Mouse (Mus musculus): Measurements from ENCODE around the gene Slc22a13. TPM values are rescaled to one million over a fixed set of nuclear protein-coding genes. Genes with fewer than 3 reads are reported as not detected.
A peak's percentile ranks its signal among the peaks of the same experiment; 100 is the strongest.

Slc22a13 gene
- polyA plus RNA-seq, 1 experiment from 2014 or later: 0.09 TPM

DNA sequence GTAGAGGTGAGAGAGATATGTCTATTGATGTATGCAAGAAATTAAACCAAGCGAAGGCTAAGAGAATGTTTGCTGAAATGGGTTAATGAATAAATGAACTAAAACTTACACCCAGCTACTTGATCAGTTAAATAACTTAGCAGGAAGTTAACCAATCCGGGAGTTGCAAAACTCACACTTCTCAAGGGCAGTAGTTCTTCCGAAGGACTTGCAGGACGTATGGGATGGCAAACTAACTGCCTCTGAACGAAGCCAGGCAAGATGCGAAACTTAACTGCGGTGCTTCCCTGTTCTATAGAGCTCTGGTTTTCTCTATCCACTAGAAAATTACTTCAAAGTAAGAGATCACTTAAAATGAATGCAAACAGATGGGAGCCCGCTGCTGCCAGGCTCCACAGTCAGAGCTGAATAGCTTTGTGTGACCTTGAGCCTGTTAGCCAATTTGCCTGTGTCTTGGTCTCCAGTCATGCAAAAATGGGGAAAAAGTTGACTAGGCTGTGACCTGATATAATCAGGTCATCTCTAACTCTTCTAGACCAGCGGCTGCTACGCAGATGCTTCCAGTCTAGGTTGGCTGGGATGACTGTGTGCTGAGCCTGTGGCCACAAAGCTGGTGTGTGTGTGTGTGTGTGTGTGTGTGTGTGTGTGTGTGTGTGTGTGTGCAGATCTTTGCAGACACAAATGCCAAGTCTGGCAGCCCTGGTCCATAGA is 9.6 kb downstream of the Slc22a13 start:
- no peak for TF ChIP-seq CTCF (IDR thresholded peaks at IDR 0.05)
- DNase-seq (ENCODE audit: low read depth, low spot score) (no peak), ATAC-seq (no peak)
- POLR2A ChIA-PET: no interaction called here
- CTCF ChIA-PET: no interaction called here
- in situ Hi-C loops (cut with MboI; ENCODE audit: low pct_unique_long_range_greater_than_20kb): loop anchor here (5.0 kb wide), 1 partner anchor 92 kb away; no protein-coding TSS in a partner anchor
- no peaks in the 10 kb centered on the region for H3K27me3 ChIP-seq

DNA sequence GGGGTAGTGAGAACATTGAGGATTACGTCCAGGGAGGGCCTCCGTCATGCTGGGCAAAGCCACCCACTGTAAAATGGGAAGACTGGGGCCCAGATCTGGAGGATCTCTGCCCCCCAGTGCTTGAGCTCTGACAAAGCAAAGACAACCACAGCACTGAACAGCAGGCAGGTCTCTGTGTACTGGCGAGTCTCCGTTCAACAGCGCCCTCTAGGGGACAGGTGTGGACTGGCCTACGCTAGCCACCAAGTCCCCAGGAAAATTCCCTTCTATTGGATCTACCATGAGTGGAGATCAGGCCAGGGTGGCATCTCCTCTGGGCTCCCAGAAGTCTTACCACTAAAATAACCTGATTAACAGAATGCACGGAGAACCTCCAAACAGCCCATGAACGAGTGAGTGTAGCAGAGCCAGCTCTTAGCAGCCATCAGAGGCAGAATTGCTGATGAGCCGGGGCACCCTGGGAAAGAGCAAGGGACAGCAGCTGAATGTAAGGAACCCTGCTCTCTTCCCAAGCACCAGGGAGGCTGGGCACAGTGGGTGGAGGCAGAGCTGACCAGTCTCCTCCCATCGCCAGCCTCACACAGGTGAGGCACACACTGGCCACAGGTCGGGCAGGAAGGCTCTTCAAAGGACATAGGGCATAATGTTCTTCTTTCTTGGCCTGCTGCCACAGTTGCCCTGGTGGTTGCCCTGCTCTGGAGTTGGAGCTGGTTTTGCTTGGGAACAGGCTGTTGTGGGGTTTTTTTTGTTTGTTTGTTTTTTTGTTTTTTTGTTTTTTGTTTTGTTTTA is 16.5 kb downstream of the Slc22a13 start:
- ATAC-seq (no peak), DNase-seq (ENCODE audit: low read depth, low spot score) (no peak)
- no peaks in the 10 kb centered on the region for H3K27me3 ChIP-seq
- TF ChIP-seq CTCF (IDR thresholded peaks at IDR 0.05): peak; percentile 79
- CTCF ChIA-PET: interaction anchor here (0.8 to 4.0 kb wide), 6 partner anchors 12 to 79 kb away, joined by 3 to 10 read pairs (median 3); partner anchors contain the start of gene Acaa1b
- in situ Hi-C loops (cut with MboI; ENCODE audit: low pct_unique_long_range_greater_than_20kb): no loop called here
- POLR2A ChIA-PET: no interaction called here

DNA sequence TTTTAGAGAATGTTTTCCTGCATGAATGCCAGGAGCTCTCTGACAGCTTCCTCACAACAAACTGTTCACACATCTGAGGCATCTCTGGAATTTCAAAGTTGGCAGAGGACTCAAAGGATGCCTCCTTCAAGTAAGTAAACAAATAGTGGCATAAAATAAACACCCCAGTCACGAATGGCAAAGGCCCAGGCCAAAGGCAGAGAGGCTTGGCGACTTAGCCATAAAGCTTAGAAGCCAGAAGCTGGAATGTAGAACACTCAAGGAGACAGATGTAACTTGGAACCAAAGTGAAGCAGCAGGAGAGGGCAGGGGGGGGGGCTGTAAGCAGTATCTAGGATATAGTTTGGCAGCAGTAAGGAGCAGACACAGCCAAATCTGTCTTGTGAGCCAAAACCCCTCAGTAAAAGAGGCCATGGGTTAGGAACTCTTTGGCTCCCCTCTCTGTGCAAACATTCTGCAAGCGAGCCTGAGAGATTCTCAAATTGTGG is 27.6 kb downstream of the Slc22a13 start:
- DNase-seq (ENCODE audit: low read depth, low spot score) (no peak), ATAC-seq (peak; percentile 60)
- ChIA-PET POLR2A (no interaction called here), CTCF (interaction anchor here (0.6 to 2.8 kb wide), 2 partner anchors 10 to 1012 kb away, joined by 4 to 10 read pairs; no protein-coding TSS in a partner anchor)
- in situ Hi-C loops (cut with MboI; ENCODE audit: low pct_unique_long_range_greater_than_20kb): no loop called here
- H3K27me3 ChIP-seq: no peaks in the 10 kb centered on the region
- TF ChIP-seq CTCF (IDR thresholded peaks at IDR 0.05): no peak

DNA sequence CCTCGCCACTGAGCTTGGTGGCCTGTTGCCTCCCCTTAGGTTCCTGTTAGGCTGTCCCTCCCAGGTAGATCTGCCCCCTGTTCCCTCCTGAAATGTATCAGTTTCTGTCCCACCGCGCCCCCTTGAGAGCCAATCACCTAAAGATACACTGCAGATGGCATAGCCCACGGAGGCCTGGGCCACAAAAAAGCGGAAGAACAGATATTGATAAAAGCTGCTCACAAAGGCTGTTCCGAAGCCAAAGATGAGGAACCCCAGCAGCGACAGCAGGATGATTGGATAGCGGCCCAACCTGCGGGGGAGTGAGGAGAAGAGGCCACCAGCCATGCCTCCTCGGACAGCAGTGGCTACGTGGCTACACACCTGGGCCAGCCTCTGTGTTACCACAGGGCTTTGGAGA is 29.6 kb downstream of the Slc22a13 start:
- no peaks in the 10 kb centered on the region for H3K27me3 ChIP-seq
- POLR2A ChIA-PET: no interaction called here
- ATAC-seq: no peak
- no peak for TF ChIP-seq CTCF (IDR thresholded peaks at IDR 0.05)
- CTCF ChIA-PET: no interaction called here
- DNase-seq (ENCODE audit: low read depth, low spot score): no peak
- in situ Hi-C loops (cut with MboI; ENCODE audit: low pct_unique_long_range_greater_than_20kb): no loop called here

DNA sequence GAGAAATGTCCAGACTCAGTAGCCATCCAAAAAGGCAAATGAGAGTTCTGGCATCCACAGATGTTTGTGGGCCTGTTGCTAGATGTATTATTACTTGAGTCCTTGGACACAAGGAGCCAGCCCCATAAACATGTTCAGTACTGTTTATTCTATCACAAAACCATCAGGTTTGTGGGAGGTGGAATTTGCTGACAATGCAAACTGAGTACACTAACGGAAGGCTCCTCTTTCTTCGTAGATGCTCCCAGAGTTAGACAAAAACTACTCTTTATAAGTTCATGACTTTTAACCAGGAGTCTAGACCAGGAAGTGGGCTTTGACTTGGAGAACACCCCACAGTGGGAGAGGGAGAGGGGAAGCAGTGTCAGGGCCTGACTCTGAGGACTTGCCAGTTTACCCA is 41.3 kb downstream of the Slc22a13 start:
- in situ Hi-C loops (cut with MboI; ENCODE audit: low pct_unique_long_range_greater_than_20kb): no loop called here
- POLR2A ChIA-PET: no interaction called here
- CTCF ChIA-PET: interaction anchor here (1.6 kb wide), 1 partner anchor 24 kb away, joined by 5 read pairs; no protein-coding TSS in a partner anchor
- TF ChIP-seq CTCF (IDR thresholded peaks at IDR 0.05): no peak
- H3K27me3 ChIP-seq: no peaks in the 10 kb centered on the region
- no peak for ATAC-seq
- DNase-seq (ENCODE audit: low read depth, low spot score): no peak

DNA sequence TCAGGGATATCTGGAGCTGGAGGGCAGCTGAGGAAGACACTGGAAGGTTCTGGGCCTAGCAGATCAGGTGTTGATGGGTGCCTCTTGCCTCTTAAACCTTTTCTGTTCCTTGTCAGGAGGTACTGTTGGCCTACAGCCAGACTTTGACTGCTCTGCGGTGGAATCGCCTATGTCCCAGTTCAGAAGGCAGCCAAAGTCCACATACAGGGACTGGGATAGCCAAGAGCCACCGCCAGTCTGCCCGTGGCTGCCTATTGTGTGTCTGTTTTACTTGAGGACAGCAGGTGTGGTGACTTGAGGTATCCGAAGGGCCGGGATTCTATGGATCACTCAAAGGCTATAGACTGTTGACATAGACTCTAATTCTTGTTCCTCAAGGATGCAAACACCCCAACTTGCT is 43.4 kb downstream of the Slc22a13 start:
- ATAC-seq: no peak
- TF ChIP-seq CTCF (IDR thresholded peaks at IDR 0.05): no peak
- ChIA-PET POLR2A (no interaction called here), CTCF (no interaction called here)
- DNase-seq (ENCODE audit: low read depth, low spot score): no peak
- in situ Hi-C loops (cut with MboI; ENCODE audit: low pct_unique_long_range_greater_than_20kb): no loop called here
- no peaks in the 10 kb centered on the region for H3K27me3 ChIP-seq

DNA sequence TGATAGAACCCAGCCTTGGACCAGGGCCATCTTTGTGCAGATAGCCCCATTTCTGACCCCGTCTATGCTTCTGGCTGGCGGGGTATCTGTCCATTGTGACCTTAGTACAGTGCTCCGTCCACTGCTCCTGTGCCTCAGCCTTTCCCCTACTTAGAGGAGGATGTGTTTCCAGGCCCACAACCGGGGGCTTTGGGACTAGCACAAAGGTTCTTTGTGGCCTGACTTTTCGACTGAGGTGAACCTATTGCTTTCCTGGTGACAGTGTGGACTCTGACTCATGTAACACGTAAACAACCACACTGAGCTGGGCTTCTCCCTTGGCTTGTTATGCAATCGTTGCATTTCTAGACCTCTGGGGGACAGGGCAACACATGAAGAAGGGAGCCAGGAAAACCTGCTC is 44.2 kb downstream of the Slc22a13 start:
- DNase-seq (ENCODE audit: low read depth, low spot score) (no peak), ATAC-seq (no peak)
- CTCF ChIA-PET: no interaction called here
- POLR2A ChIA-PET: no interaction called here
- TF ChIP-seq CTCF (IDR thresholded peaks at IDR 0.05): no peak
- no peaks in the 10 kb centered on the region for H3K27me3 ChIP-seq
- in situ Hi-C loops (cut with MboI; ENCODE audit: low pct_unique_long_range_greater_than_20kb): no loop called here

DNA sequence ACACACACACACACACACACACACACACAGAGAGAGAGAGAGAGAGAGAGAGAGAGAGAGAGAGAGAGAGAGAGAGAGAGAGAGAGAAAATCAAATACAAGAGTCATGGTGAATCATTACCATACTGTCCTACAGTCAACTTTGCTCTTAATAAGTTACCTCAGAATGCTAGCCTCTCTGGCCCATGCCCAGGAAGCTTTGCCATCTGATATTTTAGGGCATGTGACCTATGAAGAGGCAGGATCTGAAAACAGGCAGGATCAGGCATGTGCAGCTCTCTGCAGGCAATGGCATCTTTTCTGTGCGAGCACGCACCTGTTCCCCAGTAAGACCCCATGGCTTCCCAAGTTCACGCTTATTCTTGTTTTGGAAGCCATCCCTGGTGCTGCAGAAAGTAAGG is 48.2 kb downstream of the Slc22a13 start:
- no peak for DNase-seq (ENCODE audit: low read depth, low spot score)
- ChIA-PET CTCF (interaction anchor here (1.0 kb wide), 1 partner anchor 32 kb away, joined by 3 read pairs; no protein-coding TSS in a partner anchor), POLR2A (interaction anchor here (0.6 to 0.7 kb wide), 3 partner anchors 46 to 103 kb away, joined by 3 read pairs; no protein-coding TSS in a partner anchor)
- no peak for TF ChIP-seq CTCF (IDR thresholded peaks at IDR 0.05)
- in situ Hi-C loops (cut with MboI; ENCODE audit: low pct_unique_long_range_greater_than_20kb): no loop called here
- no peaks in the 10 kb centered on the region for H3K27me3 ChIP-seq
- ATAC-seq: no peak

DNA sequence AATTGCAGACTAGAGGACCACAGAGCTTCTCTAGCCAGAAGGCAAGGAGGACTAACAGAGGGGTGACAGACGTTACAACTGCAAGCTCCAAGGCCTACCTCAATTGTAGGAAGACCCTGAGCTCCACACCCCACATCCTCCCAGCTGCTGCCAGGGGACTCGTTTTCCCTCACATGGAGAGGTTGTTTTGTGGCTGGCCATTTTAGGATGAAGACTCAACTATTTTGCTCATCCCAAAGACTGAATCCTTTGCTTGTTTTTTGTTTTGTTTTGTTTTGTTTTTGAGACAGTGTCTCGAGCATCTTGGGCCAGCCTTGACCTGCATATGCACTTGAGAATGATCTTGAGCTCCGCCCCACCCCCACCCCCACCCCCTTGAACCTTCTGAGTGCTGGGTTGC is 50.0 kb downstream of the Slc22a13 start, which contains the start of gene Gm47289:
Gene Gm47289 (plus strand): TSS at position 301 of the 400 bp plus-strand sequence.
- no peaks in the 10 kb centered on the region for H3K27me3 ChIP-seq
- ChIA-PET CTCF (interaction anchor here (0.9 to 1.5 kb wide), 2 partner anchors 31 to 51 kb away, joined by 3 to 4 read pairs; no protein-coding TSS in a partner anchor), POLR2A (no interaction called here)
- TF ChIP-seq CTCF (IDR thresholded peaks at IDR 0.05): no peak
- in situ Hi-C loops (cut with MboI; ENCODE audit: low pct_unique_long_range_greater_than_20kb): no loop called here
- DNase-seq (ENCODE audit: low read depth, low spot score): no peak
- no peak for ATAC-seq

DNA sequence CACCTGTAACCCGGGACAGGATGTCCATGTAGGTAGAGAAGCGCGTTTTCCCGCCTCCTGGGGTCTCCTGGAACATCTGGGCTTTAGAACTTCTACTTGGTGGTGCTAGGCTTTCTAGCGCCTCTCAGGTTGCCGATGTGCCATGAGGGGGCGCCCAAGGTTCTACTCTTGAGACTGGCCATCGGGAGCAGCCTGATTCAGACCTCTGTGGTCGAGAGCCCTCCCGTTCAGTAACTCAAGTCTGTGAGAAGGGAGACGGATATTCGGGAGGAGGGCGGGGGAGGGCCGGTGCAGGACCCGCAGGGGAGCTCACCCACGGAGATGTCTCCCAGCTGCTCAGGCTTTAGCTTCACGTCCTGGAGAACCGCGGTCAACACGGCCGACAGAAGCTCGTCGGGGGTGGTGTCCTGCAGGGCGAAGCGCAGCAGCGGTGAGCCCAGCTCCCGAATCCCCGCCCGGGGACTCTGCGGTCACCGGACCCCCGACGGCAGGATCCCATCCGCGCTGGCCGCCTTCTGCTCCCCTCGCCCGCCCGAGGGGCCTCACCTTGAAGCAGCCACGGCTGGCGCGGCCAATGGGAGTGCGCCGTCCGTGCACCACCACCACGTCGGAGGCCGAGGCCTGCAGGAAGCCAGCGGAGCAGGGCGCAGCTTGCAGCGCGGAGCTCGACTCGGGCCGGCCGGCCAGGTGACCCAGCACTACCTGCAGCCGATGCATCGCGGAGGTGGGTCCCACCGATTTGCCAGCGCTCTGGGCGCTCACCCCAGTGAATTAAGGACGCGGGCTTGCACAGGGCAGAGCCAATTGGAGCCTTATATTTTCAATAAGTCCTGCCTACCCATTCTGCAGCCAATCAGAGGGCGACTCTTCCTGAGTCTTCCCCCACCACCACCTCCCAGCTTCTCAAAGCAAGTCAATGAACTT is 52.4 kb downstream of the Slc22a13 start, which contains the start of gene Acaa1b:
Gene Acaa1b (minus strand): TSS at position 816 of the 924 bp plus-strand sequence.
- ChIA-PET CTCF (interaction anchor here (0.9 to 1.6 kb wide), 4 partner anchors 11 to 110 kb away, joined by 3 read pairs; no protein-coding TSS in a partner anchor), POLR2A (no interaction called here)
- peak; percentile 71 for ATAC-seq

More for the DNA sequence above, 52.4 kb downstream of the Slc22a13 start, which contains the start of gene Acaa1b:
- in situ Hi-C loops (cut with MboI; ENCODE audit: low pct_unique_long_range_greater_than_20kb): no loop called here
- no peak for TF ChIP-seq CTCF (IDR thresholded peaks at IDR 0.05)
- peaks cover 4% of the 10 kb centered on the region for H3K27me3 ChIP-seq
- no peak for DNase-seq (ENCODE audit: low read depth, low spot score)
